8 mouse cellular contexts compared by ENCODE assay signal in the genomic region with DNA sequence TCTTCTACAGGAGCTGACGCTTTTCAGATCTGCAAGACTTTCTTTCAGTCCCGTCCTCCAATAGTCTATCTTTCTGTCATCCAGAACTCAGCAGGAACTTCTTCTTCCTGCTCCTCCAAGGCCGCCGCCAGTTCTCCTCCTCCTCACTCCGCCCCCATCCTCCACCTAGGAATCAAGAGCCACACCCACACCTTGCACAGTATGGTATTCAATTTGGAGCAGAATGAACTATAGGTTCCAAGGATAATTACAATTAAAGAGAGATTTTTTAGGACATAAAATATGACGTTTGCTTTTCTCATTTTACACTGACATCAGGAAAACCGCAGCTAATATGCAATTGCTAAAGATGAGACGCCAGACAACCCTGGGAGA. TPM values are rescaled to one million over a fixed set of nuclear protein-coding genes. Genes with fewer than 3 reads are reported as not detected.
DNase-seq lines count a peak whose midpoint lies in the region; ATAC-seq lines count a peak whose summit lies in the region.

No protein-coding gene starts in this region.

- peak; percentile 58; the same call in 1 of the 2 replicates for ATAC-seq in cerebellum, adult (ENCODE audit: insufficient number of reproducible peaks, low FRiP score, low TSS enrichment)
- ATAC-seq in neural tube, embryonic 11.5 days (ENCODE audit: insufficient read depth, low FRiP score, low TSS enrichment): peak; percentile 86
- peak; percentile 87 for ATAC-seq in liver, embryonic 11.5 days (replicated peaks; ENCODE audit: low FRiP score)
- ATAC-seq in stomach, embryonic 15.5 days (ENCODE audit: insufficient read depth, low FRiP score, low read depth): peak; percentile 83

- H3K4me1 ChIP-seq in neural tube, embryonic 11.5 days (ENCODE audit: control insufficient read depth, insufficient read depth, low read length): no peaks in the 10 kb centered on the region
- no peaks in the 10 kb centered on the region for H3K4me1 ChIP-seq in liver, embryonic 11.5 days (replicated peaks; ENCODE audit: control insufficient read depth, insufficient read depth, low read length)
- no peaks in the 10 kb centered on the region for H3K4me1 ChIP-seq in stomach, embryonic 15.5 days

- H3K27ac ChIP-seq in neural tube, embryonic 11.5 days (ENCODE audit: low read depth, low read length): no peak overlapping the region
- no peak overlapping the region for H3K27ac ChIP-seq in liver, embryonic 11.5 days (ENCODE audit: low read depth, low read length)
- H3K27ac ChIP-seq in stomach, embryonic 15.5 days: no peak overlapping the region

- H3K4me3 ChIP-seq in neural tube, embryonic 11.5 days (ENCODE audit: low read depth, low read length): peak overlapping the region; percentile 46
- H3K4me3 ChIP-seq in liver, embryonic 11.5 days (ENCODE audit: low read depth, low read length): peak overlapping the region; percentile 58
- H3K4me3 ChIP-seq in stomach, embryonic 15.5 days (replicated peaks): peak overlapping the region; percentile 67

- WGBS in neural tube, embryonic 11.5 days: 24% methylated on average over 8 of the region's 8 CpGs
- 22% methylated on average over 8 of the region's 8 CpGs for WGBS in liver, embryonic 11.5 days
- WGBS in stomach, embryonic 15.5 days: 18% methylated on average over 8 of the region's 8 CpGs

- no peak overlapping the region for H3K9ac ChIP-seq in neural tube, embryonic 11.5 days (ENCODE audit: low read length)
- peak overlapping the region; percentile 52; the same call in 1 of the 2 replicates for H3K9ac ChIP-seq in liver, embryonic 11.5 days (ENCODE audit: low read depth, low read length)
- peak overlapping the region; percentile 34; the same call in 1 of the 2 replicates for H3K9ac ChIP-seq in stomach, embryonic 15.5 days

- no peaks in the 10 kb centered on the region for H3K36me3 ChIP-seq in neural tube, embryonic 11.5 days (ENCODE audit: control insufficient read depth, insufficient read depth, low read length)
- H3K36me3 ChIP-seq in liver, embryonic 11.5 days (ENCODE audit: control insufficient read depth, insufficient read depth, low read length): no peaks in the 10 kb centered on the region
- no peaks in the 10 kb centered on the region for H3K36me3 ChIP-seq in stomach, embryonic 15.5 days

- H3K9me3 ChIP-seq in neural tube, embryonic 11.5 days (ENCODE audit: control insufficient read depth, low read length): no peaks in the 10 kb centered on the region
- H3K9me3 ChIP-seq in liver, embryonic 11.5 days (ENCODE audit: control insufficient read depth, low read length): no peaks in the 10 kb centered on the region
- no peaks in the 10 kb centered on the region for H3K9me3 ChIP-seq in stomach, embryonic 15.5 days

- peak overlapping the region; percentile 44 for H3K4me2 ChIP-seq in neural tube, embryonic 11.5 days (ENCODE audit: low read depth)
- H3K4me2 ChIP-seq in liver, embryonic 11.5 days: peak overlapping the region; percentile 66
- peak overlapping the region; percentile 56 for H3K4me2 ChIP-seq in stomach, embryonic 15.5 days

- H3K27me3 ChIP-seq in neural tube, embryonic 11.5 days (ENCODE audit: control insufficient read depth, insufficient read depth, low read length): no peaks in the 10 kb centered on the region
- H3K27me3 ChIP-seq in liver, embryonic 11.5 days (replicated peaks; ENCODE audit: control insufficient read depth, insufficient read depth, low read length): no peaks in the 10 kb centered on the region
- no peaks in the 10 kb centered on the region for H3K27me3 ChIP-seq in stomach, embryonic 15.5 days (replicated peaks)

- DNase-seq in cerebellum, postnatal 4 days (ENCODE audit: low spot score in 2 of 2): no peak
- DNase-seq in neural tube, embryonic 11.5 days (ENCODE audit: low spot score): no peak
- DNase-seq in neural tube, embryonic 10.5 days (ENCODE audit: extremely low spot score, low spot score): no peak
- no peak for DNase-seq in liver, embryonic 11.5 days (ENCODE audit: low spot score)
- no peak for DNase-seq in thymus, postnatal 4 days
- DNase-seq in thymus, postnatal 25 days: no peak

RNA-seq across cellular contexts. Expression of gene 6720489N17Rik, which starts 29.4 kb away (rescaled TPM):
- polyA plus RNA-seq in neural tube, embryonic 11.5 days (2014; fragmentation: Nextera tagmentation; extraction: Ambion mirVana): 14.4 and 16.8 TPM in 2 replicates
- 7.9 and 8.1 TPM in 2 replicates for polyA plus RNA-seq in liver, embryonic 11.5 days (2014; fragmentation: Nextera tagmentation; extraction: Ambion mirVana)
- polyA plus RNA-seq in stomach, embryonic 15.5 days (2015; fragmentation: Nextera tagmentation; extraction: Ambion mirVana): 10.3 and 13.7 TPM in 2 replicates
